Mouse (Mus musculus) adrenal gland (tissue): ENCODE measurements at regions not wholly inside any gene's neighbourhood (a gene's known extent, or its start where the extent isn't known, plus 50 kb on each side); places are given as distances from the start of the nearest gene placed in this dataset.

Experiments
- intact Hi-C: fragments of 180-260 bp; cut with DNase I; formaldehyde crosslinking; loops from one replicate; pipeline ENCODE4 v1.15.1; 2025

DNA sequence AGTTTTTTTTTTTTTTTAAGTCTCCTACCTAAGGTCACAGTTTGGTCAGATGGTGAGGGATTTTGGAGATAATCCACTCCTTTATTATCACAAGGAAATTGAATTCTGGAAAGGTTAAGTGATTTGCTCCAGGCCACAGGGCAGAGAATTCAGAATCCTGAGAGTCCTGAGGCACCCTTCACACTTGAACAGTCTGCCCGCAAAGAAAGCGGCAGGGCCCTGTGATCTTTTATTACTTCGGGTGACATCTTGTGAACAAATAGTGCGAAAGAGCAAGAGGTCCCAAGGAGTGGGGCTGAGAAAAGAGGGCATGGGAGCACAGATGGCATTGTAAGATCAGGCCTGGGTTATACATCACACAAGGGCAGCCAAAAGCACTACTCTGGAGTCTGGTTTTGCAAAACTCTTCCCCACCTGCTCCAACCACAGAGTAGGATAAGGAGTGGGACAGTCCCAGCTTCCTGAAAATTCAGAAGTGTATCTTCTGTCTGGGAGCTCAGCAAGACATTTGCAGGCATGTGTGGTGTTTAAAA, 150.5 kb upstream of the Wdr11 start:
- intact Hi-C loops, result no loop called here

DNA sequence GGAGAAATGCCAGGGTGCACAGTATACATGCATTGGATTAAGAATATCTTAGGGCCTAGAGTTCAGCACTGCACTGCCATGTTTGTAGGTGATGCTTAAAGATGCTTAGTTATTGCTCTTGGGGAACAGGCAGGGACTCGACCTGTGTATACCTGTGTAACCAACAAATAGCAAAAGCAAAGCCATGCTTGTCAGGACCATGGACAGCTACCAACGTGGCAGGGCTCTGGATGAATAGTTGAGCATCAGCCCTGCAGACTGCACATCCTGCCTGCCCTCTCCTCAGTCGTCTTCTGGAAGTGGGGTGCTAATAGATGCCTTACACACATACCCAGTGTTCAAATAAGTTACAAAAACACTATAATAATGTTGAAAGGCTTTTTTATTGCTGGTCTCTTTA, 122.2 kb upstream of the Wdr11 start:
- intact Hi-C loops, result no loop called here

DNA sequence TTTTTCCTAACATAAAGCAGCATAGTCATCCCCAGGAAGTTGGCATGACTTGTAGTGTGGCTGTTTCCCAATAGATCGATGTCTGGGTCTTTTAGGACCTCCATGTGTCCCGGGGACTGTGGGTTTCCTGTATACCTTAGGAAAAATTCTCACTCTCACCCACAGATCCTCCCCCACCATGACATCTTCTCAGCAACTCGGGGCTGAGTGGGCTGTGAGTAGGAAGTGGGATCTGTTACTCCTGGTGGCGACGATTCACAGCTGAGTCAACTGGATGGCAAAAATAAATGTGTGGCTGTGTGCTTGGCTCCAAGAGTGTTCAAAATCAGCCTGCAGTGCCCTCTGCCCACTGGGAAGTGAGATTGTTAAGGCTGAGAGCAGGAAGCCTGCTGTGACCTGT, 107.9 kb upstream of the Wdr11 start:
- intact Hi-C loops, result no loop called here

DNA sequence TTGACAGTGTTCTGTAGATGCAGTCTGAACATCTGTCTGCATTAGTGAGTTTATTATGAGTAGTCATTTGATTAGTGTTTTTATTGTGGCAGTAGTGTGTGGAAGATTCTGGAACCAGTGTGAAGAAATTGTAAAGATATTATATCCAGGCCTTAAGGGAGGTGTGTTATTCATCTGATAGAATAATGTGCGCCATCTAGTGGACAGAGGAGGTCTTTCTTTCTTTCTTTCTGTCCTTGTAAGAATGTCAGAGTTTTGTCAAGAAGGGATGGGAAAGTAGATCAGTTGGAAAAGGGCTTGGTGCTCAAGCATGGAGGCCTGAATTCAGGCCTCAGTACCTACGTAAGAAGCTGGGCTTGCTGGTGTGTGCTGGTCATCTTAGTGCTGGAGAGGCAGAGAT, 84.8 kb upstream of the Wdr11 start:
- intact Hi-C loops, result loop anchor here (10.0 kb wide), 2 partner anchors 272 to 642 kb away; no protein-coding TSS in a partner anchor

DNA sequence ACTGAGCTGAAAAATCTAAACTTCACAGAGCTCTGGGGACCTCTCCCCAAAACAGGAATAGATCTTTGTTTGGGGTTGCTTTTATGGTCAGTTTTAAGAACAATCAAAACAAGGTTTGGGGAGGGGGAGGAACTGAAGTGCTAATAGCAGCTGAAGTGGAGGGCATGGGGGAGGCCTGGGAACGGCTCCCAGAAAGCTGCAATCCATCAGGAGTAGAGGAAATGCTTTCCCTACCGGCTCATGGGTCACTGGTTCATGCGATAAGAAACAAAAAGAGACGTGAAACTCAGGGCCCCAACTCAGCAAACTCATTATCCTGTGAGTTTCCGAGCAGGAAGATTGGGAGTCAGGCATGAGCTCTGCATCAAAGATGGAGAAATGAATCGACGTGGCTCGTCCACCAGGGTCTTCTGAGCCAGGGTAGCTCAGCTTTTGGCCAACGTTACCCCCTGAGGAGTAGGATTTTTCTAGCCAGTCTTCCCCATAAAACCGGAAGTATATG, 82.0 kb upstream of the Wdr11 start:
- intact Hi-C loops, result loop anchor here (10.0 kb wide), 2 partner anchors 275 to 645 kb away; no protein-coding TSS in a partner anchor

DNA sequence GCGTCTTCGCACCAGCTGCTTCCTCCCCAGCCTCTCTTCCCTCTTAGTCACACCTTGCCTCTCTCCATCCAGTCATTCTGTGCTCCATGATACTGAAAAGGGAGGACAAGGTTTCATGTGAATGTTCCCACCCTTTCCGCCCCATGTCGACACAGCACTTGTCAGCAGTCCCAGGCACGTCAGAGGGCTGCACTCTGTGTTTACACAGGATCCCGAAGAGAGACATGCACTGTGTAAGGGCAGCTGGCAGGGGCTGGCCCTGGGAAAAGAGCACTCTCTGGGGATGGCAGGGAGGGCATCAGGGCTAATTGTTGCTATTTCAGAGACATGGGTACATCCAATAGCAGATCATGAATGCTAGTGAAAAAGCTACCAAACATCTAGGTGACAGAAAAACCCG, 77.0 kb upstream of the Wdr11 start:
- intact Hi-C loops, result no loop called here

DNA sequence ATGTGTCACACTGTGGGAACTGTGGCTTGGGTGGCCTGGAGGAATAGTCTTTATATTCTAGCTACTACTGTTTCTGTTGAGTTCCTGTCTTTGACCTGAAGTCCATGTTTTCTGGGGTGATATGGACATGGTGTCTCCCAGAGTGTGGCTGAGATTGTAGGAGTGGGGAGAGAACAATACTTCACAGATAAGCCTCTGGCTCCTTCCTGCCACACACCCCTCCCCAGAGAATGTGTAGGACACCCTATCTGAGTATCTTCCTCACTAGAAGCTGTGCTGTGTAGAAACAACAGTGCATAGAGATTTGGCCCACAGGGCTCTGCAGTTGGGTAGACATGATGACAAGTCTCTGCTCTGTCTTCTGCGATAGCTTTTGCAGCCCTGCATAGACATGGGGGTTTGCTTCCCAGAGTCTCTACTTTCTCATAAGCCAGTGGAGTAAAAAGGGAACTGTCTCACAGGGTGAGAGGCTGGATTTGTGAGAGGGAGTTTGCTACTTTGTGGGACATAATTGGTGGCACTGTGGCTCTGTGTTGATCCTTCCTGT, 67.2 kb upstream of the Wdr11 start:
- intact Hi-C loops, result no loop called here

DNA sequence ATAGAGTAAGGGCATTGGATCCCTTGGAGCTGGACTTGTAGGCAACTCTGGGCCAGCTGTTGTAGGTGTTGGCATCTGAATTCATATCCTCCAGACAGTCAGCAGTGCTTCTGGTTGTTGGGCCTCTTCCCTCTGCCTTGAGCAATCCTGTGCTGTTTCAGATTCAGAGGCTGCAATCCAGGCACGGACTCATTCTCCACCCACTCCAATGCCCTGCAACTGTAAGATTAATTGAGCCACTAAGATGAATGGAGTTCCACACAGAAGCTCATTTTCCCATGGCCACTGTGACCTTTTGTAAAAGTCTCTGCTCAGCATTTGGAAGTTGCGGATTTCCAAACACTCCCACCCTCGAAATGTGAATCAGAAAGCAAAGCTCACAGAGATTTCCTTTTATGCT, 65.7 kb upstream of the Wdr11 start:
- intact Hi-C loops, result no loop called here

DNA sequence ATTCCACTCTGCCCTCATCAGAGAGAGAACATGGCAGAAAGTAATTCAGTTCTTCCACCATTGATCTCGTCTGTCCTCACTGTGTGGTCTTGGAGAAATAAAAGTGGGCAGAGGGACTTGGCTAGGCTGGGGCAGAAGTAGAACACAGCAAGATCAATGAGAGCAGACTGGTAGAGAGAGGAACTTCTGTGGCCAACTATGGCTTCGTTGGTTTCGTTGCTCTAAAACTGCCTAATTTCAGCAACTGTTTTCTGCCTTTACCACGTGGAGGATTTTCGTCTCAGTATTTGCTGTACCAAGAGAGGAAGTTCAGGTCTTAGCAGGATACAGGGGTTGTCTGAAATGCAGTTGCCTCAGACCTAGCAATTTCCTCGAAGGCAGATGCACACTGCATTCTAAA, 63.4 kb upstream of the Wdr11 start:
- intact Hi-C loops, result no loop called here

DNA sequence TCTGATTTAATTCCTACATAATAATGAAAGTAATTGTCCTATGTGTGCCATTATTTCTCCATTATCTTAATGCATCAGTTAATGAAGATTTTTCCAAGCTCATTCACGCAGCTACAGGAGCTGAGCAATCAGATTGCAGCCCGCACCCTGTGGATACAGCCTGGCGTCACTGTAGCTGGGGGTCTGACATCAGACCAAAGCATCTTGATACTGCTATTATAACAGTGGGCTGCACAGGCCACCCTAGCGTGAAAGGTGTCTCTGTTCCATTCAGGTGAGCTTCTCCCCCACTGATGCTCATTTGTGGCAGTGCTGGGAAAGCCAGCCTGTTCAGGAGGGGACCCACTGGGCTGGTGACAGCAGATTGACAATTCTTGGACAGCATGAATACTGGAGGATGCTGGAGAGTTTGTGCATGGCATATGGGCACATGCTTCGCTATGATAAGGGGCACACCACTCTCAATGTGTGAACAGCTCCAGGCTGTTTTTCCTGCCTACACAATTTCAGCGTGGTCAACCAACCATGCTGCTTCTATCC, 58.2 kb upstream of the Wdr11 start:
- intact Hi-C loops, result no loop called here
